Mouse (Mus musculus): ENCODE data around the gene Rpl3l.

GRCm38 (mm10) chr17:24773241-24773640 lies 45.6 kb downstream of the Rpl3l start:
- TF ChIP-seq CTCF (IDR thresholded peaks at IDR 0.05; ENCODE audit: low read depth) (0 out of 2 replicates have a peak, but pooled peaks have one; percentile 2), EP300 (IDR thresholded peaks at IDR 0.05; ENCODE audit: low read depth) (no peak)
